Mouse (Mus musculus): ENCODE data around the gene Nptx2. TPM values are rescaled to one million over a fixed set of nuclear protein-coding genes. Genes with fewer than 3 reads are reported as not detected.

The Nptx2 gene
- polyA plus RNA-seq, 1 experiment from 2014 or later: 2.4 TPM

DNA sequence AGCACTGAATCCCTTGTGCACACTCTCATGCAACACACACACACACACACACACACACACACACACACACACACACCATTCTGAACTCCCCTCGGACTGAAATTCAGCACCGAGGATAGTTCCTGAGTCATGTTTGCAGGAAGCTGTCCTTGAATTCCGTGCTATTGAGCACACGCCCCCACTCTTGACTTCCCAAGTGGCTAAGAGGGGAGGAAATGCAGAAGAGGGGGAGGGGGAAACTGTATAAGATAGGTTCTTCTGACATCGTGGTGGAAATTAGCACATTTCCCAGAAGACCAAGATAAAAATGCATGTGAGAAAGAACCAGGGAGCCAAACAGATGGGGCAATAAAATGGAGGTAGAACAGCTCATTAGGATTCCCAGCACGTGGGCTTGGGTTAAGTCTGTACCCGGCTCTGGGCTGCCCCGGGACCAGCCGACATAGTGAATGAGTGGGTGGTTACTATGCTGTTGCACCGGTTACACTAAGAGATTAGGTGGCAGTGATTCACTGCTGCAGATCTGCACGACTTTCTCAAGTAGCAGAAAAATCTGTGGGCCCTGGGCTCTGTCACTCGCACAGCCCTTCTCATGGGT lies 2.9 kb upstream of the Nptx2 start:
- Histone ChIP-seq H3K4me1 (replicated peaks) (peaks cover 46% of the 10 kb centered on the region), H3K9ac (replicated peaks) (no peak overlapping the region), H3K4me3 (replicated peaks) (no peak overlapping the region), H3K27me3 (peaks cover 25% of the 10 kb centered on the region), H3K9me3 (no peaks in the 10 kb centered on the region), H3K27ac (peak overlapping the region; percentile 74), H3K36me3 (no peaks in the 10 kb centered on the region), H3K4me2 (replicated peaks) (peak overlapping the region; percentile 36)
- peak; percentile 74 for ATAC-seq
- WGBS: 13% methylated on average over 12 of the region's 12 CpGs

DNA sequence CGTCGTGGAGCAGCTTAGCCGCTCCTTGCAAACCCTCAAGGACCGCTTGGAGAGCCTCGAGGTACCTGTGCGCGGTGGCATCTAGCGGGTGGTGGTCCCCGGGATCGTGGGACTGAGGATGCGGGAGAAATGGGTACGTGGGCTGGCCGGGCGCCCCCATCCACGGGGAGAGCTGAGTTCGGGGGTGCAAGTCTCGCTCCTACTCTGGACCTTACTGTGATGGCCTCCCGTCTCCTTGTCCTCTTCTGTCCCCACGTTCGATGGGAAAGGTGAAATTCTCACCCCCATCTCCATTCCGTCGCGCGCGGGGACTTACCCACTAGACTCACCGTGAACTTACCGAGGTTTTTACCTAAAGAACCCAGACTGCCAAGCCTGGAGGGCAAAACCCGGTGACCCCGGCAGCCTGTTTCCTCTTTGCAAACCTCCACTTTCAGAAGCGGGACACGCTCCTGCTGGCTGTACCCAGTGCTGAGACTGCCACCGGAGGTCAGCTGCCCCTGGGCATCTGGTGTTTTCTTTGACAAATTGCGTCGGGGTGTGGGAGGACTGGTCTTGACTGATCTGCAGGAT lies 807 bp downstream of the Nptx2 start:
- H3K4me3 ChIP-seq (replicated peaks): peak overlapping the region; percentile 44
- H3K9me3 ChIP-seq: no peaks in the 10 kb centered on the region
- peaks cover 58% of the 10 kb centered on the region for H3K4me1 ChIP-seq (replicated peaks)
- 0 out of 2 replicates have a peak overlapping the region, but pooled peaks have one; percentile 21 for H3K27ac ChIP-seq
- H3K9ac ChIP-seq (replicated peaks): peak overlapping the region; percentile 59
- H3K4me2 ChIP-seq (replicated peaks): peak overlapping the region; percentile 63
- H3K27me3 ChIP-seq: peaks cover 49% of the 10 kb centered on the region
- peak; percentile 22; the same call in 1 of the 2 replicates for ATAC-seq
- no peaks in the 10 kb centered on the region for H3K36me3 ChIP-seq
- WGBS: 1% methylated on average over 34 of the region's 34 CpGs

DNA sequence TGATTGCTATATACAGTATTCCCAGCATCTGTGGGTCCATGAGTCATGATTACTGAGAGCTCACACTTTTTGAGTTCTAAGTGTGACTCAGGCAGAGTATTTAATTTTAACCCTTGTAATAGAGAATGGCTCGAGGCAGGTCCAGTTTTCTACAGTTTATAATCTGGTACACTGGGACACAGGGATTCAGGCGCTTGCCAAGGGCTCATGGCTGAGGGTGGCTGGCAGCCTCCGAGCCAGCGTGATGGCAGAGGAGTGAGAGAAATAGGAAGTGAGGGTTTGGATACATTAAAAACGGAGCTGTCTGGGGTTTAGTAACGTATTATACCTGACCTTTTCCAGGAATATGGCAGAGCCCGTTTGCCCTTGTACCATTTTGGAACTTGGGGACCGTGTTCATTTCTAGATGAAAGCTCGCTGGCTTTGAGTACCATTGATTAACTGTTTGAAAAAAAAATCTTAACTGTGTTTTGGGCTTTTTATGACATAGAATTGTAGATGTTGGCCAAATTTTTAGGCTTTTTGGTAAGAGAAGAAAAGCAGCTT lies 1.7 kb downstream of the Nptx2 start:
- Histone ChIP-seq H3K9ac (replicated peaks) (peak overlapping the region; percentile 63; the same call in 1 of the 2 replicates), H3K27ac (no peak overlapping the region), H3K27me3 (peaks cover 54% of the 10 kb centered on the region), H3K4me3 (replicated peaks) (peak overlapping the region; percentile 44), H3K4me1 (replicated peaks) (peaks cover 49% of the 10 kb centered on the region), H3K9me3 (no peaks in the 10 kb centered on the region), H3K36me3 (no peaks in the 10 kb centered on the region), H3K4me2 (replicated peaks) (peak overlapping the region; percentile 63)
- 7% methylated on average over 9 of the region's 9 CpGs for WGBS
- ATAC-seq: no peak

DNA sequence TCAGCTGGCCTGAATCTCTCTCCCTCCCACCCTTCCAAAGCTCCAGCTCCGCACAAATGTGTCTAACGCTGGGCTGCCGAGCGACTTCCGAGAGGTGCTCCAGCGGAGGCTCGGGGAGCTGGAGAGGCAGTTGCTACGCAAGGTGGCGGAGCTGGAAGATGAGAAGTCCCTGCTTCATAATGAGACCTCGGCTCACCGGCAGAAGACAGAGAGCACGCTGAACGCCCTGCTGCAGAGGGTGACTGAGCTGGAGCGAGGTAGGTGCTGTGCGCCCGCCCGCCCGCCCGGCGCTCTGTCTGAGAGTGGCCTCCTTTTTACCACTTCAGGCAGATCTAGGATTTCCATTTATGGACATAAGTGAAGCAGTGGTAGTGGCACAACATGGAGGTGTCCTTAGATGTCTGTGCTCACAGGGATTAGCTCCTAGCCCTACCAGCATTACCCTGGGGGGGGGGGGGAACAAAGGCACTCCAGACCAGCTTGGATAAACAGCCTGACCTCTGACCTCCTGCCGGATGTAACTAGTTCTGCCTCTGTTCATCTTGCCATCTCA lies 2.5 kb downstream of the Nptx2 start:
- Histone ChIP-seq H3K9me3 (no peaks in the 10 kb centered on the region), H3K27ac (no peak overlapping the region), H3K9ac (replicated peaks) (peak overlapping the region; percentile 63), H3K4me3 (replicated peaks) (peak overlapping the region; percentile 44), H3K4me1 (replicated peaks) (peaks cover 42% of the 10 kb centered on the region), H3K4me2 (replicated peaks) (peak overlapping the region; percentile 63), H3K36me3 (no peaks in the 10 kb centered on the region), H3K27me3 (peaks cover 57% of the 10 kb centered on the region)
- under 1% methylated on average over 21 of the region's 21 CpGs for WGBS
- ATAC-seq: peak; percentile 40; the same call in 1 of the 2 replicates

DNA sequence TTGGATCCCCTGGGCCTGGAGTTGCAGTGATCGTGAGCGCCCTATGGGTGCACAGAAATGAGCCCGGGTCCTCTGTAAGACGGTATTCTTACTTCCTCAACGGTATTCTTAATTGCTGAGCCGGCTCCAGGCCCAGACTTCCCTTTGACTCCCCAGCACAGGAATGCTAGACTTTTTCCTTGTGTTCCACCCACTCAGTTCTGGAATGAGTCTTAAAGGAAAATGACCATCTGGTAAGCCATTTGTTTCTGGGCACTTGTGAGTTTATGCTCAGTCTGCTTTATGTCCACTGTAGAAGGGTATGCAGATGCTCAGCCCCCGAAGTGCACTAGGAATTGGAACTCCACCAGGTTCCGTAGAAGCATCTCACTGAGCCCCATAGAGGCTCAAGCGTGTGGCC lies 4.3 kb downstream of the Nptx2 start:
- ATAC-seq: no peak
- H3K4me3 ChIP-seq (replicated peaks): no peak overlapping the region
- H3K27me3 ChIP-seq: peaks cover 60% of the 10 kb centered on the region
- H3K4me1 ChIP-seq (replicated peaks): peaks cover 42% of the 10 kb centered on the region
- no peak overlapping the region for H3K9ac ChIP-seq (replicated peaks)
- no peaks in the 10 kb centered on the region for H3K9me3 ChIP-seq
- H3K27ac ChIP-seq: no peak overlapping the region
- H3K36me3 ChIP-seq: no peaks in the 10 kb centered on the region
- 94% methylated on average over 9 of the region's 9 CpGs for WGBS
- H3K4me2 ChIP-seq (replicated peaks): no peak overlapping the region

DNA sequence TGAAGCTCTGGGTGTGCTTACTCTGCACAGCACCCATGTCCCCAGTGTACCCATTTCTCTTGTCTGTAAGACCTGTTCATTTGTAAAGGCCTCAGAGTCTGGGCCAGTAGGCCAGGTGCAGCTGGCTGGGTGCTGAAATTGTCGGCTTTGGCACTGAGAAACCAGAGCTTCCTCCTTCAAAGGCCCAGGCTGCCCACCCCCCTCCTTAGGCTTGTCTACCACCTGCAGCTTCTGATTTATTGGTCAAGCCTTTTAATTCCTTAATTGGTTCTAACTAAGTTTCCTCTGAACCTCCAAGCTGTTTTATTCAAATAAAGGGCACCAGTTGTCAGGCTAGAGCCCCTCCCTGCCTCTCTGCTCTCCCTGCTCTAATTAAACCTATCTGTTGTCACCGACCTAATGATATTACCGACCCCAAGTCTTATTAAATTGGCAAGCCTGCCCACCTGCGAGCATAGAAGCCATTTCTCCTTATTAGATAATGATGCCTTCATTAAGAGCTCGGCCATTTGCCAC lies 5.0 kb downstream of the Nptx2 start:
- Histone ChIP-seq H3K4me2 (replicated peaks) (no peak overlapping the region), H3K9ac (replicated peaks) (no peak overlapping the region), H3K4me1 (replicated peaks) (peaks cover 39% of the 10 kb centered on the region), H3K36me3 (no peaks in the 10 kb centered on the region), H3K9me3 (no peaks in the 10 kb centered on the region), H3K4me3 (replicated peaks) (no peak overlapping the region), H3K27ac (no peak overlapping the region), H3K27me3 (peaks cover 57% of the 10 kb centered on the region)
- 47% methylated on average over 5 of the region's 5 CpGs for WGBS
- ATAC-seq: no peak

DNA sequence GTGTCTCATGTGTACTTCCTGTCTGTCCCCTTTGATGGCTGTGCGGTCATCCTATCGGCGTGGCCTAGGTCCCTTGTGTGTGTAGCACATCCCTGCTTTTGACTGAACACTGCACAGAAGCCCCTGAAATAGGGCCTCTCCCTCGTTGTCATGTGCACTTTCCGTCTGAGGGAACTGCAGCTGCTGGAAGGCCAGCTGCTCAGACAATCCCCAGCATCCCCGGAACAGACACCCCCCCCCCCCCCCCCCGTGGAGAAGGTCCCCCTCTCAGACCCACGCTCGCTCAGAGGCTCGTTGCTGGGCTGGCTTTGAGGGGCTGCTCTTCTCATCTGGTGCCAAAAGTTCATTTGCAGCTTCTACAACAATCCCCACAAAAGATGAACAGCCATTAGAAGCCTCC lies 11.0 kb downstream of the Nptx2 start:
- no peaks in the 10 kb centered on the region for H3K36me3 ChIP-seq
- ATAC-seq: peak; percentile 84
- H3K4me3 ChIP-seq (replicated peaks): no peak overlapping the region
- WGBS: 11% methylated on average over 9 of the region's 10 CpGs
- H3K4me1 ChIP-seq (replicated peaks): peaks cover 27% of the 10 kb centered on the region
- H3K27ac ChIP-seq: peak overlapping the region; percentile 73; the same call in 1 of the 2 replicates
- peaks cover 12% of the 10 kb centered on the region; the same call in 1 of the 2 replicates for H3K27me3 ChIP-seq
- H3K9ac ChIP-seq (replicated peaks): no peak overlapping the region; the same call in 1 of the 2 replicates
- H3K9me3 ChIP-seq: no peaks in the 10 kb centered on the region
- no peak overlapping the region for H3K4me2 ChIP-seq (replicated peaks)

DNA sequence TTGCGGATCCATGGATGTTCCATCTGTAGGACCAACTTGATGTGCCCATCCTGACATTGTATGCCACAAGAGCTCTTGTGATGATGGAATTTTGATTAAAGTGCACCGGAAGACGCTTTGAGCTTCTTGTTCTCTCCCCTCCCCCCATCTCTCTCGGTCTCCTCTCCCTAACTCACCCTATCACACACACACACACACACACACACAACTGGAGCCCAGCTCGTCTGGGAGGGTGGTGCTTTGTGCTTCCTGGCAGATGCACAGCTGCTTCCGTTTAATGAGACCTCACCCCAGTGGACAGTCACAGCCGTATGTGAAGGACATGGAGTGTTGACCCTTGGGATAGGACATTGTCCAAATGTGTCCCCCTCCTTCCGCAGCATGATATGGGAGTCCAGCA lies 11.7 kb downstream of the Nptx2 start:
- Histone ChIP-seq H3K4me3 (replicated peaks) (no peak overlapping the region), H3K27ac (0 out of 2 replicates have a peak overlapping the region, but pooled peaks have one; percentile 36)
- WGBS: 33% methylated on average over 8 of the region's 8 CpGs

DNA sequence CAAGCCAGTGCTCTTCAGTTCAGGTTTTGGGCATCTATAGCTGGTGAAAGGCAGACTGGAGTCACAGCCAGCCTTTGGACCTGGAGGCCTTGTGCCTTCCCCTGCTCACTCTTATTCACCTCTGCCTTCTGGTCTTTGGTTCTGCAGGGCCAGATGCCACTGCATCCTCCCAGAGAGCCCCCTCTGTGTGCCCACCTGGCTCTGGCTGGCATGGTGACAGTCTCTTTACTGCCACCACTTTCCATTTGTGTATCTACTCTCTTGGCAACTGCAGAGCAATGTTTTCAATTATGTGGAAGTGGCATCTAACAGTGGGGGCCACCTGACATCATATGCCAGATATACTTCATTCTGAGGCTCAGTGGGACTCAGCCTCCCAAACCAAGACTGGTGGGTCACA lies 12.8 kb downstream of the Nptx2 start:
- Histone ChIP-seq H3K27ac (no peak overlapping the region), H3K4me2 (replicated peaks) (no peak overlapping the region), H3K36me3 (no peaks in the 10 kb centered on the region), H3K27me3 (peaks cover 2% of the 10 kb centered on the region; the same call in 1 of the 2 replicates), H3K9me3 (no peaks in the 10 kb centered on the region), H3K9ac (replicated peaks) (no peak overlapping the region), H3K4me1 (replicated peaks) (peaks cover 27% of the 10 kb centered on the region), H3K4me3 (replicated peaks) (no peak overlapping the region)
- ATAC-seq: no peak

More for the DNA sequence above, 11.7 kb downstream of the Nptx2 start:
- ATAC-seq: peak; percentile 35
- Histone ChIP-seq H3K36me3 (no peaks in the 10 kb centered on the region), H3K9me3 (no peaks in the 10 kb centered on the region), H3K27me3 (peaks cover 8% of the 10 kb centered on the region; the same call in 1 of the 2 replicates), H3K4me1 (replicated peaks) (peaks cover 27% of the 10 kb centered on the region), H3K4me2 (replicated peaks) (no peak overlapping the region), H3K9ac (replicated peaks) (no peak overlapping the region)

DNA sequence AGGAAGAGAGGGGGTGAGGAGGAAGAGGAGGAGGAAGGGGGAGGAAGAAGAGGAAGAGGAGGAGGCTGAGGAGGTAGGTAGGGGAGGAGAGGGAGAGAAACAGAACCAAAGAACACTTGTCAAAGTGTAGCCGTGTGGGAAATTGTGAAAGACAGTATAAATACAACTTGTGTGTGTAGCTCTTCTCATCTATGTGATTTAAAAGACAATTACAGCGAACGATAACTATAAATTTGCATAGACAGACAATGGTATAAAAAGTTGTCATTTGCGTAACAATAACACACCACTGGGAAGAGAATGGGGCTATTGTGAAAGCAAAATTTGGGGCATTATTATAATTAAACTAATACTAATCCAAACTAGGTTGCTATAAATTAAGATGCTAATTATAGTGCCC lies 20.0 kb downstream of the Nptx2 start:
- WGBS: 67% methylated on average over 4 of the region's 4 CpGs
- H3K4me2 ChIP-seq (replicated peaks): no peak overlapping the region
- no peaks in the 10 kb centered on the region for H3K27me3 ChIP-seq
- H3K27ac ChIP-seq: no peak overlapping the region
- H3K9me3 ChIP-seq: no peaks in the 10 kb centered on the region
- H3K9ac ChIP-seq (replicated peaks): no peak overlapping the region
- ATAC-seq: no peak
- no peaks in the 10 kb centered on the region for H3K36me3 ChIP-seq
- H3K4me3 ChIP-seq (replicated peaks): no peak overlapping the region
- no peaks in the 10 kb centered on the region for H3K4me1 ChIP-seq (replicated peaks)

DNA sequence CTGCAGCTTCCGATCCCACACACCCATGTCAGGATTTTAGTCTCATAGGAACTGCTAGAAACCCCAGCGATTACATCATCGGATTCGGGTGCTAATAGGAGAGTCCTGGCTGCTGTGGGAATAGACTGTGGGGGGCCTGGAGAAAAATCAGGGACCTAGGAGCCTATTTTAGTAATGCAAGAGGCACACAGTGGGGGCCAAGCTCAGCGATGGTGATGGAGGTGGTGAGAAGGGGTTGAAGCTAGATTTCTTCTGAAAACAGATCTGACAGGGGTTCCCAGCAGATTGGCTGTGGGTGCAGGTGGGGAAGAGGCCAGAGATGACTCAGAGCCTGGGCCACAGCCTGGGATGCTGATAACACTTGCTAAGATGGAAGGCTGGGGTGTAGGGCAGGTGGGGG lies 39.4 kb downstream of the Nptx2 start:
- no peak for ATAC-seq

More for the DNA sequence above, 39.4 kb downstream of the Nptx2 start:
- Histone ChIP-seq H3K4me3 (replicated peaks) (no peak overlapping the region), H3K9me3 (peaks cover 15% of the 10 kb centered on the region), H3K4me1 (replicated peaks) (no peaks in the 10 kb centered on the region), H3K9ac (replicated peaks) (no peak overlapping the region), H3K27ac (no peak overlapping the region), H3K36me3 (no peaks in the 10 kb centered on the region), H3K27me3 (no peaks in the 10 kb centered on the region), H3K4me2 (replicated peaks) (no peak overlapping the region)
- WGBS: 90% methylated on average over 5 of the region's 5 CpGs
